Mouse (Mus musculus) embryonic facial prominence, embryonic 14.5 days (tissue): ENCODE data around the gene Tbxa2r. TPM values are rescaled to one million over a fixed set of nuclear protein-coding genes. Genes with fewer than 3 reads are reported as not detected.
A peak's percentile ranks its signal among the peaks of the same experiment; 100 is the strongest.

ENCODE experiments used
- ATAC-seq: fragments of 200-750 bp; cut with Nextera tagmentation; 2 replicates; pipeline ENCODE4 v1.8.0; 2017; ENCODE audit warnings: low read depth, moderate number of reproducible peaks, moderate TSS enrichment
- DNase-seq: peaks from one replicate; pipeline ENCODE4 v3.0.0-alpha.2; 2015; ENCODE audit warnings: low spot score
- H3K27ac ChIP-seq: fragments of 300-500 bp; sonication (generic); replicated peaks from 2 replicates; pipeline ENCODE4 v1.5.1; 2014; ENCODE audit warnings: low read depth, mild to moderate bottlenecking, low read length, moderate library complexity
- H3K27me3 ChIP-seq: fragments of 300-500 bp; sonication (generic); replicated peaks from 2 replicates; pipeline ENCODE4 v1.6.1; 2014; ENCODE audit warnings: low read length; ENCODE audit not compliant: control insufficient read depth, insufficient read depth
- H3K36me3 ChIP-seq: fragments of 300-500 bp; sonication (generic); 2 replicates; pipeline ENCODE4 v1.6.1; 2014; ENCODE audit warnings: low read length, mixed read lengths; ENCODE audit not compliant: control insufficient read depth, insufficient read depth
- H3K4me1 ChIP-seq: fragments of 300-500 bp; sonication (generic); 2 replicates; pipeline ENCODE4 v1.6.1; 2014; ENCODE audit warnings: antibody characterized with exemption, low read length; ENCODE audit not compliant: control insufficient read depth, insufficient read depth
- H3K4me2 ChIP-seq: fragments of 300-500 bp; sonication (generic); 2 replicates; pipeline ENCODE4 v1.6.1; 2014; ENCODE audit warnings: low read depth, mild to moderate bottlenecking, low read length, moderate library complexity, mixed read lengths
- H3K4me3 ChIP-seq: fragments of 300-500 bp; sonication (generic); 2 replicates; pipeline ENCODE4 v1.5.1; 2014; ENCODE audit warnings: low read depth, mild to moderate bottlenecking, low read length
- H3K9ac ChIP-seq: fragments of 300-500 bp; sonication (generic); 2 replicates; pipeline ENCODE4 v1.6.1; 2014; ENCODE audit warnings: low read depth, mild to moderate bottlenecking, low read length, moderate library complexity, mixed read lengths
- H3K9me3 ChIP-seq: fragments of 300-500 bp; sonication (generic); 2 replicates; pipeline ENCODE4 v1.6.1; 2016; ENCODE audit warnings: low read length; ENCODE audit not compliant: control insufficient read depth
- WGBS: fragments of 180-500 bp; shearing (Covaris S2); extraction: QIAGEN DNeasy Blood & Tissue Kit; methylation state at CpG from one replicate; pipeline ENCODE4 v1.1.7; 2014; 5-methylcytosine and 5-hydroxymethylcytosine counted together
- polyA plus RNA-seq: library from polyadenylated mRNA; unstranded; fragments of >200 nt; fragmentation: Nextera tagmentation; extraction: Ambion mirVana; gene quantifications from 2 replicates; pipeline ENCODE4 v1.2.1, GENCODE M21; 2014

Gene Tbxa2r
- polyA plus RNA-seq, 1 experiment from 2014 or later: 6.7 TPM

- ATAC-seq: no peak
- H3K27ac ChIP-seq: peak overlapping the region; percentile 15; the same call in 1 of the 2 replicates
- 60% methylated on average over 14 of the region's 14 CpGs for WGBS
- no peaks in the 10 kb centered on the region for H3K27me3 ChIP-seq
- no peak for DNase-seq
- H3K4me3 ChIP-seq: no peak overlapping the region
- peaks cover 22% of the 10 kb centered on the region for H3K36me3 ChIP-seq
- H3K4me2 ChIP-seq: no peak overlapping the region; the same call in 1 of the 2 replicates
- peaks cover 6% of the 10 kb centered on the region; the same call in 1 of the 2 replicates for H3K4me1 ChIP-seq
- H3K9me3 ChIP-seq: no peaks in the 10 kb centered on the region
- peak overlapping the region; percentile 40; the same call in 1 of the 2 replicates for H3K9ac ChIP-seq
Observed at GRCm38 (mm10) chr10:81302781-81303218, 25.7 kb upstream of the Tbxa2r start.

- DNase-seq: no peak
- no peak overlapping the region for H3K9ac ChIP-seq
- H3K27ac ChIP-seq: no peak overlapping the region
- no peaks in the 10 kb centered on the region for H3K27me3 ChIP-seq
- ATAC-seq: no peak
- peaks cover 26% of the 10 kb centered on the region for H3K36me3 ChIP-seq
- H3K9me3 ChIP-seq: no peaks in the 10 kb centered on the region
- no peak overlapping the region for H3K4me2 ChIP-seq
- H3K4me3 ChIP-seq: no peak overlapping the region
- WGBS: 73% methylated on average over 10 of the region's 10 CpGs
- H3K4me1 ChIP-seq: peaks cover 6% of the 10 kb centered on the region; the same call in 1 of the 2 replicates
Observed at GRCm38 (mm10) chr10:81303258-81303657, 25.3 kb upstream of the Tbxa2r start.

- Histone ChIP-seq H3K4me3 (no peak overlapping the region), H3K36me3 (peaks cover 31% of the 10 kb centered on the region), H3K27ac (no peak overlapping the region), H3K9me3 (no peaks in the 10 kb centered on the region), H3K27me3 (no peaks in the 10 kb centered on the region), H3K4me1 (peaks cover 6% of the 10 kb centered on the region; the same call in 1 of the 2 replicates), H3K4me2 (no peak overlapping the region), H3K9ac (no peak overlapping the region)
- no peak for ATAC-seq
- DNase-seq: no peak
- WGBS: 58% methylated on average over 7 of the region's 7 CpGs
Observed at GRCm38 (mm10) chr10:81303761-81304160, 24.8 kb upstream of the Tbxa2r start.

- DNase-seq: no peak
- no peaks in the 10 kb centered on the region for H3K9me3 ChIP-seq
- no peak overlapping the region for H3K4me3 ChIP-seq
- no peak for ATAC-seq
- 13% methylated on average over 6 of the region's 9 CpGs for WGBS
- H3K4me2 ChIP-seq: no peak overlapping the region
- H3K9ac ChIP-seq: no peak overlapping the region
- no peak overlapping the region for H3K27ac ChIP-seq
- H3K27me3 ChIP-seq: no peaks in the 10 kb centered on the region
- H3K4me1 ChIP-seq: peaks cover 6% of the 10 kb centered on the region; the same call in 1 of the 2 replicates
- peaks cover 41% of the 10 kb centered on the region for H3K36me3 ChIP-seq
Observed at GRCm38 (mm10) chr10:81304597-81305238, 23.8 kb upstream of the Tbxa2r start.

DNA sequence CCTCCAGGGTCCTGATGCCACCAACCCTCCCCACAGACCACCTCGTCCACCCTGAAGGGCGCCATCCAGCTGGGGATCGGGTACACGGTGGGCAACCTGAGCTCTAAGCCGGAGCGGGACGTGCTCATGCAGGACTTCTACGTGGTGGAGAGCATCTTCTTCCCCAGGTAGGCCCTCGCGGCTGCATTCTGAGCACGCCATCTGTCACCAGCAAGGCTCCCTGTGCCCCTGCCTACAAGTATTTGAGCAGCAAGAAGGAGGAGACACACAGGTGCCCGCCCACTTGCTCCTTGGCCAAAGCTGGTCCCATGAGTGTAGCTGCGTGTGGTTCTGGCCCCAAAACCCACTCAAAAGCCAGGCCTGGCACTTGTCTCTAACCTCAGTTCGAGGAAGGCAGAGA lies 22.9 kb upstream of the Tbxa2r start:
- Histone ChIP-seq H3K9me3 (no peaks in the 10 kb centered on the region), H3K9ac (no peak overlapping the region), H3K36me3 (peaks cover 50% of the 10 kb centered on the region), H3K4me3 (no peak overlapping the region), H3K4me1 (peaks cover 6% of the 10 kb centered on the region; the same call in 1 of the 2 replicates), H3K27me3 (no peaks in the 10 kb centered on the region), H3K27ac (no peak overlapping the region), H3K4me2 (no peak overlapping the region)
- ATAC-seq: no peak
- DNase-seq: no peak
- WGBS: 94% methylated on average over 14 of the region's 14 CpGs

DNA sequence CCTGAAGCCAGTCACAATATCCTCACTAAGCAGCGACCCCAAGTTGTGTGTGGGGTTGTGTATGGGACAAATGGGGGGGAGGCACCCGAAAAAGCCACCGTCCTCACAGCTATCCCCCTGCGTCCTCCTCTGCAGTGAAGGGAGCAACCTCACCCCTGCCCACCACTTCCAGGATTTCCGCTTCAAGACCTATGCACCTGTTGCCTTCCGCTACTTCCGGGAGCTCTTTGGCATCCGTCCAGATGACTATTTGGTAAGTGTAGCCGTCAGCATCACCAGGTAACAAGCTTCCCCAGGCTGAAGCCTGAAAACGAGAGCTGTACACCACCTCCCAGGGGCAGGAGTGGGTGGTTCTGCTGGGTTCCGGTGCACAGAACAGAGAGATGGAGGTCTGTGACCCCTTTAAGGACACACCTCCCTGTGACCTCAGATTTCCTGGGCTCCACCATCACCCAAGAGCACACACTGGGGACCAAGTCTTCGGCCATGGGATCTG lies 22.3 kb upstream of the Tbxa2r start:
- peaks cover 56% of the 10 kb centered on the region for H3K36me3 ChIP-seq
- WGBS: 90% methylated on average over 12 of the region's 12 CpGs
- peaks cover 6% of the 10 kb centered on the region; the same call in 1 of the 2 replicates for H3K4me1 ChIP-seq
- no peak overlapping the region for H3K9ac ChIP-seq
- no peak overlapping the region for H3K27ac ChIP-seq
- ATAC-seq (no peak), DNase-seq (no peak)
- no peak overlapping the region for H3K4me2 ChIP-seq
- H3K9me3 ChIP-seq: no peaks in the 10 kb centered on the region
- H3K4me3 ChIP-seq: no peak overlapping the region
- H3K27me3 ChIP-seq: no peaks in the 10 kb centered on the region

DNA sequence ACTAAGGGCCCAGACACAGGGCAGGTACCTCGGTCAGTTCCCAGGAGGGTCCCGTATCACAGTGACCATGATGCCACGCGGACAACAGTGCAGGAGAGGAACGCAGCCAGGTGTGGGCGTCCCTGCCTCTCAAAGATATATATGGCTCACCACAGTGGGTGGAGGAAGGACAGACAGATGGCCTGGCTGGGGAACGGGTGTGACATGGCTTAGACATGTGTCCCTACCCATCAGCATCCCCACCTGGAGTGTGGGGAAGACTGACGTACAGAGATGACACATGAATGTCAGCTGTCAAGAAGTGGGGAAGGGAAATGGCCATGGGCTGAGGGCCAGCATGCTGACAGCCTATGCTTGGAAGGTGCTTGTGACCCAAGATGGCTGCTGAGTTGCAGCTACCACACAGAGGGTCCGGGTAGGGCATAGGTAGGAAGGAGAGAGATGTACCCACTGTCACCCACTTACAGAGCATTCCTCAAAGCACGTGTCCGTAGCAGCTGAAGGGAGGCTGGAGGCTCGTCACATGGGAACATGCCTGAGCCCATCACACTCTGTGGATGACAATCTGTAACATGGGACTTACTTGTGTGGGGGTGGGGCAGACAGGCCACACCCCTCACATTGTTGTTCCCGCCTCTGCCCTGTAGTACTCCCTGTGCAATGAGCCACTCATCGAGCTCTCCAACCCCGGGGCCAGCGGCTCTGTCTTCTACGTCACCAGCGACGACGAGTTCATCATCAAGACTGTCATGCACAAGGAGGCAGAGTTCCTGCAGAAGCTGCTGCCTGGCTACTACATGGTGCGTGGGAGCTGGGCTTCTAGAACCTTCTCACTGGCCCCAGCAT lies 21.5 kb upstream of the Tbxa2r start:
- 90% methylated on average over 21 of the region's 21 CpGs for WGBS

GRCm38 (mm10) chr10:81309571-81309970 lies 19.0 kb upstream of the Tbxa2r start:
- H3K4me1 ChIP-seq: no peaks in the 10 kb centered on the region
- no peak overlapping the region for H3K4me3 ChIP-seq
- no peak overlapping the region for H3K4me2 ChIP-seq
- whole genome bisulfite sequencing: 95% methylated on average over 5 of the region's 5 CpGs
- ATAC-seq (no peak), DNase-seq (no peak)
- no peaks in the 10 kb centered on the region for H3K9me3 ChIP-seq
- peaks cover 89% of the 10 kb centered on the region for H3K36me3 ChIP-seq
- H3K9ac ChIP-seq: no peak overlapping the region
- no peak overlapping the region for H3K27ac ChIP-seq
- no peaks in the 10 kb centered on the region for H3K27me3 ChIP-seq

More for the DNA sequence above, 21.5 kb upstream of the Tbxa2r start:
- peaks cover 6% of the 10 kb centered on the region; the same call in 1 of the 2 replicates for H3K4me1 ChIP-seq
- no peak for ATAC-seq
- H3K36me3 ChIP-seq: peaks cover 64% of the 10 kb centered on the region
- H3K9ac ChIP-seq: no peak overlapping the region
- H3K27ac ChIP-seq: no peak overlapping the region
- no peaks in the 10 kb centered on the region for H3K9me3 ChIP-seq
- H3K27me3 ChIP-seq: no peaks in the 10 kb centered on the region
- no peak overlapping the region for H3K4me3 ChIP-seq
- no peak overlapping the region for H3K4me2 ChIP-seq
- DNase-seq: no peak
